Mouse (Mus musculus): ENCODE measurements around the gene Mrpl36. TPM values are rescaled to one million over a fixed set of nuclear protein-coding genes. Genes with fewer than 3 reads are reported as not detected.

Gene Mrpl36
- 63.2 and 67.8 TPM in 2 replicates for polyA plus RNA-seq (2015; fragmentation: Nextera tagmentation; extraction: Ambion mirVana)

DNA sequence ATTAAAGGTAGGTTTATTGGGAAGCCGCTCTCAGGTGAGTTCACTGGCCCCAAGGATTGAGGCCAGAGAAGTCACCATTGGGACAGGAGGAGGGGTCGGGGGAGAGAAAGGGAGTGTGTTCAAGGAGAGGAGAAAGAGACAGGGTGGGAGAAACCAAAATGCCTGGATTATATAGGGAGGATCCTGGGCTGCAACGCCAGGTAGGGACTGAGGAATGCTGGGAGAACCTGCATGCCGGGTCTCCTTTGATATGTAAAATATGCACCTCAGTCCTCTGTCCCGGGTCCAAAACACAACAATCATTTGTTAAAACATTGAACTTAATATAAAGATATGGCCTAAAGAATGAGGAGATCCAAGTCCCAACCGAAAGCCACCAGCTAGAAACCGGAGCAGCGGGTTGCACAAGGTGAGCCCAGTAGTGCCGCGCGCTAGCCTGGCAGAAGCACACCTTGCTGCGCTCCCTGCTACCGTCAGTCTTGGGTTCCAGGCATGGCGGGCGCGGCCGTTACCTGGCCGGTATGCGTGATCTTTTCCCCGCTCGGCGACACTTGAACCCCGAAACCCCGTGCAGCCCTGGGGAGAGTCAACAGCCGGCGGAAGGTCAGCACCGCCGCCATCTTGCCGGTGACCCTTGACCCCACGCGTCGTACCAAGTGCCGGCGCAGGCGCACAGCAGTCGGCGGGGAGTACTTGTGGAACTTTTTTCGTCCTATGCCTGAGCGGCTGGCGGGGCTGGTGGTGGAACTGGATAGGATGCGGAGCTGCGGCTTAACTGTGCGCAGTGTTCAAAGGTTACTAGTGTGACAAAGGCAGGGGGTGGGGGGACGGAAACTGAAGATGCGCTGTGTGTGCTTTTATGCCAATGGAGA, at the start of gene Mrpl36, which contains the start of gene Ndufs6:
Gene Mrpl36, plus strand, starts transcription at position 687 of the 872 bp plus-strand sequence.
Gene Ndufs6, minus strand, starts transcription at position 716 of the 872 bp plus-strand sequence.
- peaks cover 36% of the 10 kb centered on the region for H3K36me3 ChIP-seq (replicated peaks)
- ATAC-seq (ENCODE audit: insufficient read depth) = peak; percentile 81
- H3K27me3 ChIP-seq = no peaks in the 10 kb centered on the region
- H3K9me3 ChIP-seq (replicated peaks) = no peaks in the 10 kb centered on the region
- peaks cover 56% of the 10 kb centered on the region for H3K4me1 ChIP-seq (replicated peaks)
- peak within 1 kb of the TSS; percentile 54 for H3K27ac ChIP-seq (replicated peaks)
- WGBS (ENCODE audit: insufficient replicate concordance) = under 1% methylated on average over 45 of the region's 45 CpGs
- peak within 1 kb of the TSS; percentile 74 for H3K4me3 ChIP-seq (replicated peaks)
- peak within 1 kb of the TSS; percentile 76 for H3K4me2 ChIP-seq
- peak within 1 kb of the TSS; percentile 80 for H3K9ac ChIP-seq

DNA sequence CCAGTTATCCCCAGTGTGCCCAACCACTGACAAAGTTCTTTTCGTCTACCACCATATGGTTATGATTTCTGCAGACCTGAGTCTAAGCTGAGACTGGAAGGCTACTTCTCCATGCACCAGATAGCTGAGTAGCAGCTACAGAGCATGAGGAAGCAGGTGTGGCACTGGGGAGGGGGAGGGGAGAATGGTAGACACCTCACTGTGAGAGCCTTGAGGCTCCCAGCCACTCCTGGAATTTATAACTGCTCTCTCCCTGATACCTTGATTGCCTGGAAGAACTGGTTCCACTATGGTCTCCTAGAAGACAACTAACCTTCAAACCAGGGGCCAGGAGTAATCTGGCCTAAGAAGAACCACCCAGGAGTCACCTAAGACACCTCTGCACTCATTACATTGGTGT, 49.1 kb upstream of the Mrpl36 start:
- Histone ChIP-seq H3K27ac (replicated peaks) (no peak overlapping the region), H3K9ac (no peak overlapping the region), H3K9me3 (replicated peaks) (no peaks in the 10 kb centered on the region), H3K4me3 (replicated peaks) (no peak overlapping the region), H3K4me2 (no peak overlapping the region), H3K36me3 (replicated peaks) (no peaks in the 10 kb centered on the region), H3K27me3 (peaks cover 13% of the 10 kb centered on the region), H3K4me1 (replicated peaks) (no peaks in the 10 kb centered on the region)
- WGBS (ENCODE audit: insufficient replicate concordance) = 31% methylated on average over 1 of the region's 1 CpGs
- no peak for ATAC-seq (ENCODE audit: insufficient read depth)

DNA sequence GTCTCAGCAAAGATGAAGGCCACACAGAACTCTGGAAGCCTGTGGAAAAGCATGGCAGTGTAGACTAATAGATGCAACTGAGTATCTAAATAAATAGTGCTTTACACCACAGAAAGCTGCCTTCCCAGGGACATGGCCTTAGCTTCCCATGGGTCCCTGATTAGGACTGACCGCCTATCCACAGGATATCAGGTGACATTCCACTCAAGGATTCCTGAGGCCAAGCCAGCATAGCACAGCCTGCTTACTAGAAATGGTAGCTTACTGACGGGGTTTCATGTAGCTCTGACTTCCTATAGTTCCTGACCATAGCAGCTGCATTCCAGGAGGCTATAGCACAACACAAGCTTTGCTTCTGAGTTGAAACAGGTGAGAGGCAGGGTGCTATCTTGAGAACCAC, 45.9 kb upstream of the Mrpl36 start:
- Histone ChIP-seq H3K4me3 (replicated peaks) (no peak overlapping the region), H3K4me1 (replicated peaks) (no peaks in the 10 kb centered on the region), H3K4me2 (no peak overlapping the region), H3K36me3 (replicated peaks) (no peaks in the 10 kb centered on the region), H3K27ac (replicated peaks) (no peak overlapping the region), H3K27me3 (no peaks in the 10 kb centered on the region; the same call in 1 of the 2 replicates), H3K9ac (no peak overlapping the region), H3K9me3 (replicated peaks) (no peaks in the 10 kb centered on the region)
- 45% methylated on average over 2 of the region's 2 CpGs for WGBS (ENCODE audit: insufficient replicate concordance)
- no peak for ATAC-seq (ENCODE audit: insufficient read depth)

DNA sequence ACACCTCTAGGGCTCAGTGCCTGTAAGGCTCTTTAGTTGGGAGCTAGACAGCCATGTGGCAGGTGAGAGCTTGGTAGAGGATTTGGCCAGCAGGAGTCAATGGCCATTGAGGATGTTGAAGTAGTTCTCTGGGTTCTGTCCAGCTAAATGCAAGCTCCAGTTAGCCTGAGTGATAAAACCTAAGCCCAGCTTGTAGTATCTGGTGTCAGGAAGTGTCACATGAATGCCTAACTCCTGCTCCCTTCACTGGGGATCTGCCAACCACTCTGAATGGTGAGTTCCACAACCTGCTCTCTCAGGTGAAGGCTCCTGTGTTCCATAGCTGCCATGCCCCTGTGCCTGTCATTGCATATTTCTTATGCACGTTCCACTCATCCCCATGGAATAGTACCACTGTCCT, 44.8 kb upstream of the Mrpl36 start:
- Histone ChIP-seq H3K27me3 (peaks cover 4% of the 10 kb centered on the region; the same call in 1 of the 2 replicates), H3K4me3 (replicated peaks) (no peak overlapping the region), H3K36me3 (replicated peaks) (no peaks in the 10 kb centered on the region), H3K27ac (replicated peaks) (no peak overlapping the region), H3K9me3 (replicated peaks) (no peaks in the 10 kb centered on the region), H3K9ac (no peak overlapping the region), H3K4me1 (replicated peaks) (no peaks in the 10 kb centered on the region), H3K4me2 (no peak overlapping the region)
- ATAC-seq (ENCODE audit: insufficient read depth) = no peak
- WGBS (ENCODE audit: insufficient replicate concordance) = 49% methylated on average over 1 of the region's 1 CpGs

DNA sequence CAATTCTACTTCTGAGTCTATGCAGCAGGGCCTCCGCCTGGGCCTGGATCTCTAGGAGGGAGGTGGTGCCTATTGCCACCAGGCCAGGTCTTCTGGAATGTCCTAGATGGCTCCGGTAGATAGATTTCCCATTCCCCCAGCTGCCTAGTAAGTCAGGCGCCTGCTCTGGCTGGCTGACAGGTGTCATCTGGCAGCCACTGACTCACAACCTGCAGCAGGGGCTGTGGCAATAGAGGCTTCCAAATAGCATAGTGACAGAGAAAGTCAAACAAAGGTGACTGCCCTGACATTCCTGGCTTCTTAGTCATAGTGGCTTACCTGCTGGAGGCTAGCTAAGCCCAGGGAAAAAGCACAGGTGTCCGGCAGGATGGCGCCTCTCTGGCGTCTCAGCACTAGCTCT, 38.1 kb upstream of the Mrpl36 start:
- H3K36me3 ChIP-seq (replicated peaks) = no peaks in the 10 kb centered on the region
- 62% methylated on average over 6 of the region's 6 CpGs for WGBS (ENCODE audit: insufficient replicate concordance)
- ATAC-seq (ENCODE audit: insufficient read depth) = no peak
- no peaks in the 10 kb centered on the region for H3K9me3 ChIP-seq (replicated peaks)
- H3K4me2 ChIP-seq = no peak overlapping the region
- H3K27me3 ChIP-seq = peaks cover 4% of the 10 kb centered on the region; the same call in 1 of the 2 replicates
- no peaks in the 10 kb centered on the region for H3K4me1 ChIP-seq (replicated peaks)
- H3K4me3 ChIP-seq (replicated peaks) = no peak overlapping the region
- H3K27ac ChIP-seq (replicated peaks) = no peak overlapping the region
- H3K9ac ChIP-seq = no peak overlapping the region

DNA sequence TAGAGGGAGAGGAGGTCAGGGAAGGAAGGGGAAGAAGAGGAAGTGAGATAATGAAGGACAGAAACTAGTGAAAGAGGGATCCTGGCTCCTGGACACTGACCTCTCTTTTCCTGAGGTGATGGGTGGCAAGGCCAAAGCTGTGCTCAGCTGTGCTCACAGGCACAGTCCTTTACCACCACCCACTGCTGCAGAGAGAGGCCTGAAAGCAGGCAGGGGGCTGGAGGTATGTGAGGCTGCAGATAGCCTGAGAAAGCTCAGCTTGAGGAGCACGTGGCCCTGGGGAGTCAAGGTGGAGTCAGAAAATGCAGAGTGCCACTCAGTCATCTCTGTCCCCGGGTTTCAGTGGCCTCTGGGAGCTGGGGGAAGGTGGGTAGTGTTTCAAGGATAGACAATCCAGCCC, 37.2 kb upstream of the Mrpl36 start:
- WGBS (ENCODE audit: insufficient replicate concordance) = 21% methylated on average over 2 of the region's 2 CpGs
- Histone ChIP-seq H3K27ac (replicated peaks) (no peak overlapping the region), H3K4me3 (replicated peaks) (no peak overlapping the region), H3K9me3 (replicated peaks) (no peaks in the 10 kb centered on the region), H3K4me2 (no peak overlapping the region), H3K27me3 (peaks cover 4% of the 10 kb centered on the region; the same call in 1 of the 2 replicates), H3K9ac (no peak overlapping the region), H3K36me3 (replicated peaks) (no peaks in the 10 kb centered on the region), H3K4me1 (replicated peaks) (no peaks in the 10 kb centered on the region)
- no peak for ATAC-seq (ENCODE audit: insufficient read depth)

DNA sequence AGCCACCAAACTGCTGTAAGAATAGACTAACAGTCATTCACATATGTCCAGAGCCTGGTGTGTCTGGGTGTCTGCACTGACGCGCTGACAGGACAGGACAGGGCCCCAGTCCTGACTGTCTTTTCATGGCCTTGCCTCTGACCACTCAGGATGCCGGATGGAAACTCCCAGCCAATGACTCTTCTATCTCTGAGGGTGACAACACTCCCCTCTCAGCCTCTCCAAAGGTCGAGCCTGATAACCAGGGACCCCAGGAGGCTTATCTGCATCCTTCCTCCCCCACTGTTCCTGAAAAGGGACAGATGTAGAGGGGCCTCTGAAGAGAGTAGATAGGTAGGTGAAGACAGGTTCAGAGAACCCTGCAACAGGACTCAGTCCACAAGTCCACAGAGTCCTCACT, 29.6 kb upstream of the Mrpl36 start:
- no peaks in the 10 kb centered on the region for H3K9me3 ChIP-seq (replicated peaks)
- no peak for ATAC-seq (ENCODE audit: insufficient read depth)
- H3K4me2 ChIP-seq = no peak overlapping the region
- H3K4me3 ChIP-seq (replicated peaks) = no peak overlapping the region
- no peaks in the 10 kb centered on the region for H3K36me3 ChIP-seq (replicated peaks)
- H3K27me3 ChIP-seq = no peaks in the 10 kb centered on the region
- no peak overlapping the region for H3K27ac ChIP-seq (replicated peaks)
- no peak overlapping the region for H3K9ac ChIP-seq
- no peaks in the 10 kb centered on the region for H3K4me1 ChIP-seq (replicated peaks)
- WGBS (ENCODE audit: insufficient replicate concordance) = 20% methylated on average over 4 of the region's 4 CpGs

DNA sequence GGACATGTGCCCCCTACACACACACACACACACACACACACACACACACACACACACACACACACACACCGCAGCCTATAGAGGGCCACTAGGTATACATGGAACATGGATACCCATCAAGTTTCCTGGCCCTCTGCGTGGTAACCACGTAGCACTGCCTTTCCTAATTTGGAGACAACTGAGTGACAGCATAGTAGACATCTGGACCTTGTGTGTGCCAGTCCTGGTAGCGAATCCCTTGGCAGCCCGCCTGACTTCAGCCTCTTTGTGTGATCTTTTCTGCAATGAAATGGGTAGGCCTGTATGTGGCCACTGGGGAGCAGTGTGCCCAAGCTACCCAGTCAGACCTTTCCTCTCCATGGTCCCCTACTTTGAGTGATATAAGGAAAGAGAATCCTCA, 29.0 kb upstream of the Mrpl36 start:
- Histone ChIP-seq H3K4me3 (replicated peaks) (no peak overlapping the region), H3K36me3 (replicated peaks) (no peaks in the 10 kb centered on the region), H3K9me3 (replicated peaks) (no peaks in the 10 kb centered on the region), H3K9ac (no peak overlapping the region), H3K4me2 (no peak overlapping the region), H3K27me3 (no peaks in the 10 kb centered on the region), H3K27ac (replicated peaks) (no peak overlapping the region), H3K4me1 (replicated peaks) (no peaks in the 10 kb centered on the region)
- ATAC-seq (ENCODE audit: insufficient read depth) = no peak
- WGBS (ENCODE audit: insufficient replicate concordance) = 61% methylated on average over 5 of the region's 5 CpGs

DNA sequence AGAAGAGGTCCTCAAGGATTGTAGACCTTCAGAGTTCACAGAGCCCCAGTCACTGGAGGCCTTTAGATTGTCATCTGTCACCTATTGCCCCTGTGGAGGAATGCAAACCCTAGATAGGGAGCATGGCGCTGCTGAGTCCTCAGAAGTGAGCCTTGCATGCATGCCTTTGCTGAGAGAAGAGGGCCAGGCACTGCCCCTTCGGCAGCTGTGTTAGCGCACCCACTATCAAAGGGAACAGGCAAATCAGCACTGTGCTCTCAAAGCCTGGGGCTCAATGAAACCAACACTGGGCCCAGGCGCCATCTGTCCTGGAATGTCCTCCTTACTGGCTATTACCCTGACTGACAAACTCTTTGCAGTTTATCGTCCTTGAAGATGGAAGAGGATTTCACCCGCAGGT, 23.6 kb upstream of the Mrpl36 start:
- H3K27me3 ChIP-seq = peaks cover 8% of the 10 kb centered on the region; the same call in 1 of the 2 replicates
- no peak overlapping the region for H3K4me3 ChIP-seq (replicated peaks)
- no peaks in the 10 kb centered on the region for H3K9me3 ChIP-seq (replicated peaks)
- H3K4me1 ChIP-seq (replicated peaks) = no peaks in the 10 kb centered on the region
- H3K27ac ChIP-seq (replicated peaks) = no peak overlapping the region
- no peaks in the 10 kb centered on the region for H3K36me3 ChIP-seq (replicated peaks)
- H3K4me2 ChIP-seq = no peak overlapping the region
- no peak for ATAC-seq (ENCODE audit: insufficient read depth)
- H3K9ac ChIP-seq = no peak overlapping the region
- WGBS (ENCODE audit: insufficient replicate concordance) = 51% methylated on average over 6 of the region's 6 CpGs

DNA sequence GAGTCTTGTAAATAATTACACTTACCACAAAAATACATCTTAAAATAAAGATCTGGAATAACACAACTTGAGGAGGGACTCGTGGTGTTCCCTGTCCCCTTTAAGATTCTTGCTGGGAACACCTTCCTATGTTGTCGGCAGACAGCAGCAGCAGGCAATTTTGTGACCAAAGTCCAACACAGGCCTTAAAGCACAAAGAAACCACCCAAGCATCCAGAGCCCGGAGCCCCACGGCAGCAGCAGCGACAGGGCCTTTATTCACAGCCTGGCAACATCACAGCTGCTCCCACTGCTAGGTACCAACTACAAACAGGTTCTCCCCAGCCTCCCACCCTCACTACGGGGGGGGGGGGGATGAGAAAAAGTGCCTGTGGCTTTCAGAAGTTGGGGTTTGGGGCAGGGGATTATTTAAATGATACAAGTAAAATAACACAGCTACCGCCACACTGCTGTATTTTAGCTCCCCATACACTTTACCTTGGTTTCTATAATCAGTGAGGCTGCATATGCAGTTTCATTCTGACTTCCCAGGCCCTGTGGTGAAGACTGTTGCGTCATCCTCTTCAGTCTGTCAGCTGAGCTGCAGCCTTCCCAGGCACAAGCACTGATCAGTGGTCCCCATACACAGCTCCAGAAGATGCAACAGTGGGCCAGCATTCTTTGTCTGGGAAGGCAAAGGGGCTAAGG, 22.8 kb upstream of the Mrpl36 start:
- Histone ChIP-seq H3K4me3 (replicated peaks) (no peak overlapping the region), H3K27ac (replicated peaks) (no peak overlapping the region), H3K36me3 (replicated peaks) (no peaks in the 10 kb centered on the region), H3K9me3 (replicated peaks) (no peaks in the 10 kb centered on the region), H3K27me3 (peaks cover 8% of the 10 kb centered on the region; the same call in 1 of the 2 replicates), H3K4me1 (replicated peaks) (no peaks in the 10 kb centered on the region), H3K9ac (no peak overlapping the region), H3K4me2 (no peak overlapping the region)
- no peak for ATAC-seq (ENCODE audit: insufficient read depth)
- WGBS (ENCODE audit: insufficient replicate concordance) = 49% methylated on average over 8 of the region's 8 CpGs

DNA sequence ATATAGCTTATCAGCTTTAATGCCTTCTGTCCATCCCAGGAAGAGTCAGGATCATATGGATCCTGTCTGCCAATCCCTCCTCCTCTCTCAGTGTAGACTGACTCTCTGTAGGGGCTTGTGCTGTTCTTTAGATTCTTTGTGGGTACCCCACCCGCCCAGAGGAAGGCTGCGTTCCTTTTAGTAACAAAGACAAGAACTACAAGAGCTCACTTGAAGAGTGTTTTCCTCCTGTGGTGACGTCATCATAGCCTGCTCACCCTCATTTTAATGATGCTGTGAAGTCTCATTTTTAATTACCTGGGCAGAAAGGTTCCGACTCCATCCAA, 22.3 kb upstream of the Mrpl36 start:
- Histone ChIP-seq H3K9me3 (replicated peaks) (no peaks in the 10 kb centered on the region), H3K4me3 (replicated peaks) (no peak overlapping the region), H3K36me3 (replicated peaks) (no peaks in the 10 kb centered on the region), H3K27me3 (peaks cover 8% of the 10 kb centered on the region; the same call in 1 of the 2 replicates), H3K27ac (replicated peaks) (no peak overlapping the region), H3K4me1 (replicated peaks) (no peaks in the 10 kb centered on the region), H3K4me2 (no peak overlapping the region), H3K9ac (no peak overlapping the region)
- WGBS (ENCODE audit: insufficient replicate concordance) = 55% methylated on average over 4 of the region's 4 CpGs
- no peak for ATAC-seq (ENCODE audit: insufficient read depth)

Measured in liver, embryonic 15.5 days (tissue).